Mouse (Mus musculus): Measurements from ENCODE around the gene Tph2.

GRCm38 (mm10) chr10:115175591-115175991, 9.2 kb downstream of the Tph2 start:
- TF ChIP-seq CTCF (IDR thresholded peaks at IDR 0.05; ENCODE audit: control insufficient read depth, insufficient read depth, insufficient read length) (no peak), FOSL1 (IDR thresholded peaks at IDR 0.05; ENCODE audit: insufficient read depth, low read length, poor library complexity, severe bottlenecking) (no peak)
